Mouse (Mus musculus) cerebellum, adult 2 months (tissue): ENCODE data around the gene Helt.

Experiments
- CTCF ChIP-seq: fragments of 200-500 bp; IDR thresholded peaks from 2 replicates; pipeline ENCODE4 v1.5.1; 2011; ENCODE audit warnings: low read depth, mild to moderate bottlenecking, control low read depth, low read length, moderate library complexity, borderline replicate concordance; ENCODE audit not compliant: insufficient read depth
- POLR2A ChIP-seq: fragments of 200-500 bp; IDR thresholded peaks from 2 replicates; pipeline ENCODE4 v1.6.1; 2011; ENCODE audit warnings: low read length, control low read depth, borderline replicate concordance; ENCODE audit not compliant: insufficient read depth

- TF ChIP-seq CTCF (peak; percentile 56; the same call in 1 of the 2 replicates), POLR2A (no peak)
Measured at GRCm38 (mm10) chr8:46281536-46281935, 12.9 kb downstream of the Helt start.
